15 mouse cellular contexts compared by ENCODE assay signal in the genomic region with DNA sequence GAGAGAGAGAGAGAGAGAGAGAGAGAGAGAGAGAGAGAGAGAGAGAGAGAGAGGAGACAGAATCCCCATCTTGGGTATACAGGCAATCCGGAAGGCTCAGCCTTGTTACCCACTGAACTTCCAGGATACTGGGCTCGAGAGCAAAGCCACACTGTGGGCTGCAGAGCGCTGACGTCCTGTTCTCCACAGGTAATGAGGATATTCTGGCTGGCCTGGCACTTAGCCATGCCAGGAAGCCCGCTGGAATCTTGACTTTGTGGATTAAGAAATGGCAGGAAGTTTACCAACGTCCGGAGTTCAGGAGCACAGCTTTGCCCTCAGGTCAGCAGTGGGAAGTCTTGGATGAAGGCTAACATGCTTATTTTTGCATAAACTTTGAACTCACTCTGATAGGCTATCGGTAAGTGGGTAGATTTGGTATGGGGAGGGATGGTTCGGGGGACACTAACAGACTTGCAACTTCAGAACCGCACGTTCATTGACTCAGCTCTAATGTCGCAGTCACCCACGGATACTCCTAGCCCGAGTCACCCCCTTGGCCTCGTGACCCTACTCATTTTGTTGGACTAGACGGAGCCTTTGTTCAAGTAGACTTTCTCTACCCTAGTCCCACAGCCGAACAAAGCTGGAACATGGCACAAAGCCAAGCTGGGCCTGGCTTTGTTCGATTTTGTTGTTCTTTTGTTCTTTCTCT. TPM values are rescaled to one million over a fixed set of nuclear protein-coding genes. Genes with fewer than 3 reads are reported as not detected.
DNase-seq lines count a peak whose midpoint lies in the region; ATAC-seq and TF ChIP-seq lines count a peak whose summit lies in the region.
"Had no signal": no experiment of that assay in that cellular context is flagged by ENCODE, and none has a peak within 500 bp of the region (broad histone marks: within the 10 kb centered on the region; RNA-seq: fewer than 3 reads in every experiment).

No protein-coding gene starts in this region.

- H3K4me2 ChIP-seq in heart, embryonic 14.5 days (ENCODE audit: low read length): 0 out of 2 replicates have a peak overlapping the region, but pooled peaks have one; percentile 6
- H3K4me2 ChIP-seq in lung, embryonic 14.5 days: no peak overlapping the region
- H3K4me2 ChIP-seq: embryonic facial prominence, embryonic 15.5 days; forebrain, embryonic 12.5 days; limb, embryonic 15.5 days; stomach, embryonic 15.5 days had no signal

- H3K36me3 ChIP-seq in heart, embryonic 14.5 days (ENCODE audit: control insufficient read depth, insufficient read depth, low read length): no peaks in the 10 kb centered on the region
- no peaks in the 10 kb centered on the region for H3K36me3 ChIP-seq in heart, adult 2 months (ENCODE audit: control insufficient read depth, insufficient read depth, low read length)
- no peaks in the 10 kb centered on the region for H3K36me3 ChIP-seq in lung, embryonic 14.5 days (ENCODE audit: insufficient read depth)
- H3K36me3 ChIP-seq: embryonic facial prominence, embryonic 15.5 days; forebrain, embryonic 12.5 days; limb, embryonic 15.5 days; stomach, embryonic 15.5 days had no signal

- no peak for TF ChIP-seq CTCF in heart, adult 2 months (IDR thresholded peaks at IDR 0.05)
- TF ChIP-seq CTCF in lung, embryonic 14.5 days (IDR thresholded peaks at IDR 0.05; ENCODE audit: low read depth): no peak

- 55% methylated on average over 18 of the region's 18 CpGs for WGBS in heart, embryonic 14.5 days
- WGBS in heart, adult 2 months: 49% methylated on average over 18 of the region's 18 CpGs
- WGBS in lung, embryonic 14.5 days: 54% methylated on average over 18 of the region's 18 CpGs

- no peak for TF ChIP-seq EP300 in heart, adult 2 months (IDR thresholded peaks at IDR 0.05; ENCODE audit: insufficient read depth, low read depth, low read length)

- peaks cover 8 to 19% of the 10 kb centered on the region in 2 experiments for H3K4me1 ChIP-seq in heart, embryonic 14.5 days (ENCODE audit: control insufficient read depth in 2 of 2, insufficient read depth in 2 of 2, low read length in 2 of 2)
- H3K4me1 ChIP-seq in heart, adult 2 months (ENCODE audit: control insufficient read depth, insufficient read depth, low read length): peaks cover 2% of the 10 kb centered on the region
- H3K4me1 ChIP-seq in lung, embryonic 14.5 days (ENCODE audit: insufficient read depth): no peaks in the 10 kb centered on the region
- H3K4me1 ChIP-seq: embryonic facial prominence, embryonic 15.5 days; forebrain, embryonic 12.5 days; limb, embryonic 15.5 days had no signal

- no peak for ATAC-seq in heart, embryonic 14.5 days (ENCODE audit: insufficient number of reproducible peaks, insufficient read depth, low FRiP score, low read depth)
- ATAC-seq in lung, embryonic 14.5 days (ENCODE audit: insufficient read depth): peak; percentile 35; the same call in 1 of the 2 replicates

- no peak overlapping the region for H3K4me3 ChIP-seq in heart, embryonic 14.5 days (ENCODE audit: control insufficient read depth in 1 of 2, insufficient read depth in 1 of 2, low read depth in 1 of 2, low read length in 2 of 2)
- no peak overlapping the region for H3K4me3 ChIP-seq in heart, adult 2 months
- no peak overlapping the region for H3K4me3 ChIP-seq in lung, embryonic 14.5 days (ENCODE audit: low read depth, low read length)
- H3K4me3 ChIP-seq: embryonic facial prominence, embryonic 15.5 days; forebrain, embryonic 12.5 days; limb, embryonic 15.5 days; stomach, embryonic 15.5 days had no signal

- H3K9ac ChIP-seq in heart, embryonic 14.5 days (ENCODE audit: low read length): no peak overlapping the region
- no peak overlapping the region for H3K9ac ChIP-seq in heart, adult 2 months (ENCODE audit: low read depth, low read length)
- H3K9ac ChIP-seq in lung, embryonic 14.5 days: no peak overlapping the region
- H3K9ac ChIP-seq: embryonic facial prominence, embryonic 15.5 days; forebrain, embryonic 12.5 days; limb, embryonic 15.5 days; stomach, embryonic 15.5 days had no signal

- no peak for DNase-seq in heart, adult 2 months
- peak; percentile 70 for DNase-seq in lung, embryonic 14.5 days
- no peak for DNase-seq in lung, postnatal 25 days (ENCODE audit: low spot score)
- peak; percentile 42 for DNase-seq in NIH3T3 (ENCODE audit: low read depth)
- peak; percentile 23 for DNase-seq in lung, postnatal 14 days
- no peak for DNase-seq in thymus, postnatal 36 days
- DNase-seq: adrenal gland, postnatal 10 days; cerebellum, adult 8-10 months; heart, postnatal 36 days had no signal

- no peaks in the 10 kb centered on the region for H3K79me2 ChIP-seq in heart, adult 2 months (replicated peaks; ENCODE audit: control insufficient read depth, insufficient read depth, low read length)

- no peaks in the 10 kb centered on the region for H3K9me3 ChIP-seq in heart, embryonic 14.5 days (ENCODE audit: control insufficient read depth, low read length)
- no peaks in the 10 kb centered on the region for H3K9me3 ChIP-seq in lung, embryonic 14.5 days (ENCODE audit: low read depth, low read length)
- H3K9me3 ChIP-seq: embryonic facial prominence, embryonic 15.5 days; forebrain, embryonic 12.5 days; limb, embryonic 15.5 days; stomach, embryonic 15.5 days had no signal

- H3K27me3 ChIP-seq in heart, embryonic 14.5 days (ENCODE audit: control insufficient read depth, insufficient read depth, low read length): peaks cover 7% of the 10 kb centered on the region; the same call in 1 of the 2 replicates
- H3K27me3 ChIP-seq in heart, adult 2 months (ENCODE audit: control insufficient read depth, insufficient read depth, low read length): no peaks in the 10 kb centered on the region
- no peaks in the 10 kb centered on the region for H3K27me3 ChIP-seq in lung, embryonic 14.5 days (ENCODE audit: insufficient read depth, low read length)
- H3K27me3 ChIP-seq: embryonic facial prominence, embryonic 15.5 days; forebrain, embryonic 12.5 days; stomach, embryonic 15.5 days had no signal

- TF ChIP-seq POLR2A in heart, adult 2 months (IDR thresholded peaks at IDR 0.05; ENCODE audit: insufficient read depth, low read depth, low read length): no peak

- no peak overlapping the region for H3K27ac ChIP-seq in heart, embryonic 14.5 days (replicated peaks in 1 of 2; ENCODE audit: control insufficient read depth in 1 of 2, insufficient read depth in 1 of 2, low read depth in 2 of 2, low read length in 2 of 2)
- no peak overlapping the region for H3K27ac ChIP-seq in heart, adult 2 months
- 0 out of 2 replicates have a peak overlapping the region, but pooled peaks have one; percentile 9 for H3K27ac ChIP-seq in lung, embryonic 14.5 days (ENCODE audit: low read depth)
- H3K27ac ChIP-seq: embryonic facial prominence, embryonic 15.5 days; forebrain, embryonic 12.5 days; kidney, postnatal 0 days; limb, embryonic 15.5 days; stomach, embryonic 15.5 days had no signal

- intact Hi-C loops in heart, adult 2 months (cut with DNase I): no loop called here

RNA-seq across cellular contexts. Expression of gene Exoc6, which starts 29.3 kb away (rescaled TPM):
- polyA plus RNA-seq in heart, embryonic 14.5 days (2014; fragmentation: Nextera tagmentation; extraction: Ambion mirVana): 20.3 and 20.6 TPM in 2 replicates
- total RNA-seq in heart, adult 2 months (2021): 10 to 100 TPM; 29.8 to 34.2 TPM
- 13.8 and 19.8 TPM in 2 replicates for polyA plus RNA-seq in heart, adult 2 months (2012; rRNA removed)
- 11.6 and 13.2 TPM in 2 replicates for polyA plus RNA-seq in lung, embryonic 14.5 days (2014; fragmentation: Nextera tagmentation; extraction: Ambion mirVana)

Comparison
In these comparisons a context has a peak if more than half of its experiments do, and no peak if none do; other contexts are left out.
1. DNase-seq: peak in lung, embryonic 14.5 days (single experiment), NIH3T3 (single experiment) and lung, postnatal 14 days (single experiment); none in heart, adult 2 months (0 of 2), lung, postnatal 25 days (single experiment) and thymus, postnatal 36 days (0 of 2).